Mouse (Mus musculus): ENCODE results near the gene Nwd1. TPM values are rescaled to one million over a fixed set of nuclear protein-coding genes. Genes with fewer than 3 reads are reported as not detected.

Gene Nwd1
- polyA plus RNA-seq (2012; rRNA removed) = 0.03 and 0.05 TPM in 2 replicates

- WGBS = 17% methylated on average over 11 of the region's 11 CpGs
- Histone ChIP-seq H3K36me3 (ENCODE audit: control insufficient read depth, insufficient read depth, low read length) (no peaks in the 10 kb centered on the region), H3K27ac (ENCODE audit: insufficient read depth, low read depth, low read length) (no peak within 1 kb of the TSS), H3K4me3 (ENCODE audit: low read depth, low read length) (no peak within 1 kb of the TSS), H3K27me3 (ENCODE audit: control insufficient read depth, insufficient read depth, low read length) (no peaks in the 10 kb centered on the region), H3K4me1 (ENCODE audit: control insufficient read depth, insufficient read depth, insufficient read length, low read length) (no peaks in the 10 kb centered on the region)
- TF ChIP-seq POLR2A (IDR thresholded peaks at IDR 0.05; ENCODE audit: low read depth, low read length) (no peak), CTCF (IDR thresholded peaks at IDR 0.05; ENCODE audit: extremely low read depth, insufficient read length, insufficient replicate concordance, low read depth, low read length) (no peak)
Observed at GRCm38 (mm10) chr8:72646060-72646767, at the start of gene Nwd1. Nwd1 (plus strand) TSS chr8:72646711.

- WGBS = 89% methylated on average over 1 of the region's 1 CpGs
- Histone ChIP-seq H3K4me1 (ENCODE audit: control insufficient read depth, insufficient read depth, insufficient read length, low read length) (no peaks in the 10 kb centered on the region), H3K27me3 (ENCODE audit: control insufficient read depth, insufficient read depth, low read length) (no peaks in the 10 kb centered on the region), H3K27ac (ENCODE audit: insufficient read depth, low read depth, low read length) (no peak overlapping the region), H3K36me3 (ENCODE audit: control insufficient read depth, insufficient read depth, low read length) (no peaks in the 10 kb centered on the region), H3K4me3 (ENCODE audit: low read depth, low read length) (no peak overlapping the region)
- TF ChIP-seq CTCF (IDR thresholded peaks at IDR 0.05; ENCODE audit: extremely low read depth, insufficient read length, insufficient replicate concordance, low read depth, low read length) (no peak), POLR2A (IDR thresholded peaks at IDR 0.05; ENCODE audit: low read depth, low read length) (no peak)
Observed at GRCm38 (mm10) chr8:72642885-72643284, 3.6 kb upstream of the Nwd1 start.

GRCm38 (mm10) chr8:72644601-72645000, 1.9 kb upstream of the Nwd1 start:
- no peaks in the 10 kb centered on the region for H3K36me3 ChIP-seq (ENCODE audit: control insufficient read depth, insufficient read depth, low read length)
- H3K27me3 ChIP-seq (ENCODE audit: control insufficient read depth, insufficient read depth, low read length) = no peaks in the 10 kb centered on the region
- TF ChIP-seq CTCF (IDR thresholded peaks at IDR 0.05; ENCODE audit: extremely low read depth, insufficient read length, insufficient replicate concordance, low read depth, low read length) (no peak), POLR2A (IDR thresholded peaks at IDR 0.05; ENCODE audit: low read depth, low read length) (no peak)
- H3K27ac ChIP-seq (ENCODE audit: insufficient read depth, low read depth, low read length) = no peak overlapping the region
- no peaks in the 10 kb centered on the region for H3K4me1 ChIP-seq (ENCODE audit: control insufficient read depth, insufficient read depth, insufficient read length, low read length)
- 75% methylated on average over 4 of the region's 4 CpGs for WGBS
- H3K4me3 ChIP-seq (ENCODE audit: low read depth, low read length) = no peak overlapping the region

- TF ChIP-seq CTCF (IDR thresholded peaks at IDR 0.05; ENCODE audit: extremely low read depth, insufficient read length, insufficient replicate concordance, low read depth, low read length) (no peak), POLR2A (IDR thresholded peaks at IDR 0.05; ENCODE audit: low read depth, low read length) (no peak)
- no peak overlapping the region for H3K27ac ChIP-seq (ENCODE audit: insufficient read depth, low read depth, low read length)
- H3K4me1 ChIP-seq (ENCODE audit: control insufficient read depth, insufficient read depth, insufficient read length, low read length) = no peaks in the 10 kb centered on the region
- no peaks in the 10 kb centered on the region for H3K36me3 ChIP-seq (ENCODE audit: control insufficient read depth, insufficient read depth, low read length)
- no peak overlapping the region for H3K4me3 ChIP-seq (ENCODE audit: low read depth, low read length)
- WGBS = 61% methylated on average over 5 of the region's 5 CpGs
- H3K27me3 ChIP-seq (ENCODE audit: control insufficient read depth, insufficient read depth, low read length) = no peaks in the 10 kb centered on the region
Observed at GRCm38 (mm10) chr8:72646768-72647143, 245 bp downstream of the Nwd1 start.

- no peaks in the 10 kb centered on the region for H3K36me3 ChIP-seq (ENCODE audit: control insufficient read depth, insufficient read depth, low read length)
- TF ChIP-seq POLR2A (IDR thresholded peaks at IDR 0.05; ENCODE audit: low read depth, low read length) = no peak
- TF ChIP-seq CTCF (IDR thresholded peaks at IDR 0.05; ENCODE audit: extremely low read depth, insufficient read length, insufficient replicate concordance, low read depth, low read length) = no peak
- no peaks in the 10 kb centered on the region for H3K27me3 ChIP-seq (ENCODE audit: control insufficient read depth, insufficient read depth, low read length)
- 91% methylated on average over 2 of the region's 2 CpGs for WGBS
- no peak overlapping the region for H3K4me3 ChIP-seq (ENCODE audit: low read depth, low read length)
- H3K4me1 ChIP-seq (ENCODE audit: control insufficient read depth, insufficient read depth, insufficient read length, low read length) = no peaks in the 10 kb centered on the region
- H3K27ac ChIP-seq (ENCODE audit: insufficient read depth, low read depth, low read length) = no peak overlapping the region
Observed at GRCm38 (mm10) chr8:72650697-72651096, 4.2 kb downstream of the Nwd1 start.

- Histone ChIP-seq H3K27ac (ENCODE audit: insufficient read depth, low read depth, low read length) (no peak overlapping the region), H3K4me3 (ENCODE audit: low read depth, low read length) (no peak overlapping the region), H3K4me1 (ENCODE audit: control insufficient read depth, insufficient read depth, insufficient read length, low read length) (no peaks in the 10 kb centered on the region), H3K36me3 (ENCODE audit: control insufficient read depth, insufficient read depth, low read length) (no peaks in the 10 kb centered on the region), H3K27me3 (ENCODE audit: control insufficient read depth, insufficient read depth, low read length) (no peaks in the 10 kb centered on the region)
- 19% methylated on average over 13 of the region's 13 CpGs for WGBS
- TF ChIP-seq CTCF (IDR thresholded peaks at IDR 0.05; ENCODE audit: extremely low read depth, insufficient read length, insufficient replicate concordance, low read depth, low read length) (no peak), POLR2A (IDR thresholded peaks at IDR 0.05; ENCODE audit: low read depth, low read length) (no peak)
Observed at GRCm38 (mm10) chr8:72654565-72655521, 8.3 kb downstream of the Nwd1 start.

GRCm38 (mm10) chr8:72655522-72655912, 9.0 kb downstream of the Nwd1 start:
- H3K4me1 ChIP-seq (ENCODE audit: control insufficient read depth, insufficient read depth, insufficient read length, low read length) = no peaks in the 10 kb centered on the region
- H3K27ac ChIP-seq (ENCODE audit: insufficient read depth, low read depth, low read length) = no peak overlapping the region
- WGBS = 76% methylated on average over 3 of the region's 3 CpGs
- no peaks in the 10 kb centered on the region for H3K27me3 ChIP-seq (ENCODE audit: control insufficient read depth, insufficient read depth, low read length)
- no peaks in the 10 kb centered on the region for H3K36me3 ChIP-seq (ENCODE audit: control insufficient read depth, insufficient read depth, low read length)
- no peak overlapping the region for H3K4me3 ChIP-seq (ENCODE audit: low read depth, low read length)
- TF ChIP-seq POLR2A (IDR thresholded peaks at IDR 0.05; ENCODE audit: low read depth, low read length) (no peak), CTCF (IDR thresholded peaks at IDR 0.05; ENCODE audit: extremely low read depth, insufficient read length, insufficient replicate concordance, low read depth, low read length) (no peak)
